Mouse (Mus musculus): ENCODE measurements around the gene Ccdc149.
A peak's percentile ranks its signal among the peaks of the same experiment; 100 is the strongest.

The Ccdc149 gene

DNA sequence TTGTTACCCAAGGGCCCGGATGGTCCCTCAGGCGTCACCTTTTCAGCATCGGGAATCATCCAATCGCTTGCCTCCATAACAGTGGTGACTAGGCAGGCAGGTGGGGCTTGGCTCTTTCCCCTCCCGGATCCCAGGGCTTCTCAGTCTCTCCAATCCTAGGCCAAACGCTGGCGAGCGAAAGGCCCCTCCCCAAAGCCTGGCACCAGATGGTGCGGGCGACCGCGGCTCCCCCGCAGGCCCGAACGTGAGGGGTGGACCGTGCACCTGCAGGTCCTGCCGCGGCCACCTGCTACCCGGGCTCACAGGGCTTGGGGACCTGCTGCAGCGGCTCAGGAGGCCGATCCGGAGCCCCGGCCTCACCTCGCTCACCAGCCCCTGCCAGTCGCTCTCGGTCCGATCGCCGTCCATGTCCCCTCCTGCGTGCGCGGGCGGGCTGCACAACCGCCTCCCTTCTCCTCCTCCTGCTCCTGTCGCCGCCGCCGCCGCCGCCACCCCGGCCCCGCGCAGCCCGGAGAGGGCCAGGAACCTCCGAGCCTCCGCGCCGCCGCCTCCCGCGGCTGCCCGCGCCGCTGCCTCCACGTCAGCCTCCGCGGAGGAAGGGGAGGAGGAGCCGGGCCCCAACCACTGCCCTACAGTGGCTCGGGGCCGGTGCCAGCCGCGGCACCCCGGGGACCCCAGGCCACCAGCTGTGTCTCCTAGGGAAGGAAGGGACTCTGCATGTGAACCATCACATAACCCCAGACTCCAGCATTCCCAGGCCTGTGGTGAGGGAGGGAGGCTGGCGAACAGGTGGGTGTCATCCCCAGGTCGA lies at the start of gene Ccdc149:
Ccdc149 (minus strand) TSS at position 531 of the 811 bp plus-strand sequence.
- DNase-seq = peak; percentile 63

DNA sequence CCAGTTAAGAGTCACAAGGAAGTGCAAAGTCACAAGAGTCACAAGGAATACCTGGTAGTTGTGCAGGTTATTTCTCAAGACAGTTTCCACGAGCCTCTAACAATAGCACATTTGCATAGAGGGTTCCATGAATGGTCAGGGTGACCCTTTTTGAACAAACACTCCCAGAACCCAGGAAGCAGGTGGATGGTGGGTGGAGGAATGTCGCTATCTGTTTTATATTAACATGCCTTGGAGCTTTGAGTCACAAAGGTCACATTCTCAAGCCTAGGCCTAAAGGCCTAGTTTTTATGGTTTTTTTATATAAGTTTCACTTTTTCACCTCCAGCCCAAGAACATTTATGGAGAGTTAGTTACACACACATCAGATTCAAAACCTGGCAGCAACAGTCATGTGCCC lies 48.6 kb upstream of the Ccdc149 start:
- DNase-seq = no peak

DNA sequence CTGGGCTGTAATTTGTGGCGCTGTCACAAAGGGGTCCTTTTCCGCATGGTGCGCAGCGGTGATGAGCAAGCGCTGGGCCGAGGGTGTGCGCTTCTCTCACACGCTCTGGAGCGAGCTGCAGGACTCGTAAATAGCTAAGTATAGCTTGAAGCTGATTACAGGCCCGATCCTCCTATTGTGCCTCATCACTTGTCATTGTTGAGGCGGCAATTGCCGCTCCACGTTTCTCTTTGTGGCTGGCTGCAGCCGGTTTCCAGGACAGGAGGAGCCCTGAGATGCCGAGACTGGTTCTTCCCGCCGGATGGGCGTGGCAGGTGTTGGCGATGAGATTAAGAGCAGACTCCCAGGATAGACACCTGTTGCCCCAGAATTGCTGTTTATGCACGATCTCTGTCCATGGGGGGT lies 44.8 kb upstream of the Ccdc149 start:
- no peak for DNase-seq

DNA sequence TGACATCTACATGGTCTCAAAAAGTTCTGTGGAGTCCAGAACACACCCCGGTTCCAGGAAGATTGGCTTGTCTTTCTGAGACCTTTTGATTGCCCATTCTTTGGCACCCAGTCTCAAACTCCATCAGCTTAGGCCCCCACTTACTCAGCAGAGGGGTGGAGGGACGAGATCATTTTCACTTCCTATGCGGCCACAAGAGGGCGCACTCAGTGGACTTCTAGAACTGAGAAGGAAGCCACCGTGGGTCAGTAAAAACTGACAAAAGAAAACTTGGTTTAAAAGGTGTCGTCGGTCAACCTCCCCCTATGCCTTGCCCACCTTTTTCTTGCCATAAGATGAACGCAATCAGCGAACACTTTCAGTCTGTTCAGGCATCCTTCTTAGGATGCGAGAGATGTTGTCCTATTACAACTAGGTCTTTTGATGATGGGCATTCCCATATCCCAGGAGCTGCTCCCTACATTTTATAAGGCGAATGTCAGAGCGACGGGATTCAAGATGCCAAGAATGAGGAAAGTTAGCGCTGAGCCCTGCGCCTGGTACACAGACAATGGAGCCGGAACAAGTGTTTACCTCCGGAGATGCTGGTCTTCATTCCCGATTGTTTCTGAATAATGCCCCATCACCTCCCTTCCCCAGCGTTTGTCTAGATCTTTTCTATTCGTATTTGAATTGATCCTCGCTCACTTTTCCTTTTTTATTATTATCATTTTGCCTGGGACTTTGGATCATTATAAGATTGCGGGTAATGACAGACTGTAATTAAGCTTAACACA lies 44.1 kb upstream of the Ccdc149 start:
- peak; percentile 81 for DNase-seq

GRCm38 (mm10) chr5:52511089-52511488 lies 39.8 kb upstream of the Ccdc149 start:
- no peak for DNase-seq

GRCm38 (mm10) chr5:52509416-52509815 lies 38.1 kb upstream of the Ccdc149 start:
- no peak for DNase-seq

DNA sequence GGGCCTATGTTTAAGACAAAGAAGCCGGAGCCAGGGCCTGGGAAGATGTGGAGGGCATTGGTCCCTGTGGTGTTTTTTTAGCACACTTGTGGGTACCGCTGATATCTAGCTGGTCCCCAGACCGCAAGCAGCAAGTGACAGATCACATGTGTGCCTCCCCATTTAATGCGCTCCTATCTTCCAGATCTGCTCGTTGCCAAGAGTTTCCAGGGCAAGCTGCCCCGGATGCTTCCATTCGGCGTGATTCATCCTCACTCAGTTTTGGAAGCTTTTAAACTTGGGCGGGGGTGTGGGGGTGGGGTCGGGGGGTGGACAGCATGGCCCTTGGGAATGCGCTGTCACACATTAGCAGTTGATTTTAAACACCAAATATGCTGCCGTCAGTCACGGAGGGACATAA lies 33.3 kb upstream of the Ccdc149 start:
- no peak for DNase-seq

DNA sequence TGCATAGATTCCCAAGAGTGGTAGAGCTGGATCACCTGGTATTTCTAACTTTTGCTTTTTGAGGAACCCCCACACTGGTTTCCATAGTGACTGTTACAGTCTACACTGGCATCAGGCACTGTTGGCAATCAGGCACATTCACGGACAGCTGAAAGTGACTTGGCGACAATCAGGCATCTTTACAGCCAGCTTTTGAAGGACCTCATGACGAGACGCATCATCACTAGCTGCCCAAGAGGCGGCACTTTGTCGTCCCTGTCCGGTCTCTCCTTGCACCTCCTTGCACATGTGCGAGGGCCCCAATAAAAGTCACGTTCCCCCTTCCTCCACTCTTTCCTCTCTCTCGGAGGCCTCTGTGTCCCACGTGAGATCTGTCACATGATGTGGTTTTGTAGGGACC lies 32.8 kb upstream of the Ccdc149 start:
- DNase-seq = no peak

- no peak for DNase-seq
These were observed 24.4 kb upstream of the Ccdc149 start for GRCm38 (mm10) chr5:52495671-52496070.

DNA sequence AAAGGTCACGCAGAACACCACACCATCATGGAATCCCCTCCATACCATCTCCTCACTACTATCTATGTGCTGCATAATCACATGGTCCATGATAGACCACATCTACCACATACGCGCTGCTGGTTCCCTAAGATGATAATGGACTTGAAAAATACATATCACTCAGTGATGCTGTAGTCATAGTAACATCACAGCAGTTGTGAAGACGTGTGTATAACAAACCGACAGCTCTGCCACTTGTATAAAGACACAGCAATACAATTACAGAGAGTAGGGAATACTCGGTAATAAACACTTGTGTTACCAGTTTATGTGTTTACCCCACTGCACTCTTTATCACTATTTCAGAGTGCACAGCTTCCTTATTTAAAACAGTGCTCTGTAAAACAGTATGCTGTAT lies 20.2 kb upstream of the Ccdc149 start:
- DNase-seq = no peak

GRCm38 (mm10) chr5:52487559-52488430 lies 16.5 kb upstream of the Ccdc149 start:
- DNase-seq = no peak

- DNase-seq = no peak
These were observed 5.5 kb upstream of the Ccdc149 start for GRCm38 (mm10) chr5:52476826-52477225.

- DNase-seq = peak; percentile 89
These were observed 5.0 kb upstream of the Ccdc149 start for GRCm38 (mm10) chr5:52476292-52476701.

GRCm38 (mm10) chr5:52473988-52474387 lies 2.7 kb upstream of the Ccdc149 start:
- DNase-seq = no peak

DNA sequence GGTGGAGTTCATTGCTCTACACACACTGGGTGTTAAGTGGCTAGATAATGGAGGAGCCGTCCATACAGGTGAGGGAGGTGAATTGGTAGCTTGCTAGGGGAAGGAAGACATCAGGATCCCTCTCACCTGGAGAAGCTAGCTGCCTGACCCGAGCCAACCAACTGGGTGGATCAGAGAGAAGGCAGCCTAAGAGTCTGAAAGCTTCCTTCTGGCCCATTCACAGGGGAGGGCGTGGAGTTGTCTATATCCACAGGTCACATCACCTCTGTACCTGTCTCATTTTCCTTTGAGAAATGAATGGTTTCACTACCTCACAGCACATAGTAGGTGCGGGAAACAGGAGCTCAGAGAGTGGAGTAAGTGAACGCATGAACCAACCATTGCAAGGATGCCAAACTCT lies 770 bp downstream of the Ccdc149 start:
- DNase-seq = no peak

GRCm38 (mm10) chr5:52467841-52468240 lies 3.5 kb downstream of the Ccdc149 start:
- DNase-seq = no peak

DNA sequence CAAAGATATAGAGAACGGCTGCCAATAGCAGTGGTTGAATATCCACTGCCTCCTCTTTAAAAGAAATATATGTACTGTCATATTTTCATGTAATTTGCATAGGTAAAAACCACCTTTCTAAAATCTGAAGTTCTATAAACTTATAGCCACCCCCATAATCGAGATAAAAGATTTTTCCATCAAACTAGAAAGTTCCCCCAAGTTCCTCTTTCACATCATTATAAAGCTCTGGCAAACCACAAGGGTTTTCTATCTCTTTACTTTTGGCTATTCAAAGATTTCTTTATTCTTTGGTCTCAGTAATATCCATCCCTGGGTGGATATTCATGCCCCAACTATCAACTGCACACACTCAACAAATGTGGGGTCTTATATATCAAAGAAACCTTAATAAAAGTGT lies 8.9 kb downstream of the Ccdc149 start:
- no peak for DNase-seq

- DNase-seq = no peak
These were observed 9.7 kb downstream of the Ccdc149 start for GRCm38 (mm10) chr5:52461434-52462124.

- no peak for DNase-seq
These were observed 12.0 kb downstream of the Ccdc149 start for GRCm38 (mm10) chr5:52459308-52459707.

DNA sequence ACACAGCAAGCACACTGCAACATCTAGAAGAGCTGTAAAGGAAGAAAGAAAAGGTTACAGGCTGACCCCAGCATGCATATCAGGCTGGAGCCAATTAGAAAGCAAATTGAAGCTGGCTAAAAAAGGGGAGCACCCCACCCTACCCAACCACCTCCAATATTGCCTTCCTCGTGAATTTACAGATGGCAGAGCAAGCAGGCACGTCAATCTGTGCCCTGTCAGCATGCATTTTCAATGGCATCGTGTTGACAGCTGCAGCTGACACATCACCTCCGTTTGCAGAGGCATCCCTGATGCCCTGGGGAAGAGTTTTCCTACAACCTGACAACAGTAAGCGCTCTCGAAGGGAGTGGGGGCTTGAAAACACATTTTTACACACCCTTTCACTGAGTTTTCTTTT lies 14.2 kb downstream of the Ccdc149 start:
- no peak for DNase-seq

DNA sequence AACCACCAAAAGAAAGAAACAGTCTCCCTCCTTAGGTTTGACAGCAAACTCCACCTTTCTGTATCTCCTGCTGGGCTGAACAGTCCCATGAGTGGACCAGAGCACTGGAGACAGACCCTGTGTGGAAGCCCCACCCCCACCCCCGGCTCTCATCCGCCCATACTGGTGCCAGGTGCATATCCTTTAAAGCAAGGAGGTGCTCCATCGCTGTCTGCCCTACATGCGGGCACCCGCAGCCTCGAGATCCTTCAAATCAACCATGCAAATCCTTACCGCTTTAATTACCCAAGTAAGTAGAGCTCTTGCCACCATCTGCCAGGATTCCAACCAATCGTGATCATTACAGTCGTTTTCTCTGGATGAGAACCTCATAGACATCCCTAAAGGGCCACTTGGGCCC lies 20.5 kb downstream of the Ccdc149 start:
- DNase-seq = no peak

GRCm38 (mm10) chr5:52449187-52449586 lies 22.1 kb downstream of the Ccdc149 start:
- DNase-seq = no peak

- DNase-seq = no peak
These were observed 31.0 kb downstream of the Ccdc149 start for GRCm38 (mm10) chr5:52440278-52440677.

All from lung, postnatal 14 days (tissue).